Mouse (Mus musculus) heart, adult 18-20 months (tissue): ENCODE results near the gene Rbm47. TPM values are rescaled to one million over a fixed set of nuclear protein-coding genes. Genes with fewer than 3 reads are reported as not detected.
"Not testable (repeated sequence)": the region's sequence is repeated elsewhere in the genome, so short reads cannot be mapped to it uniquely, and the experiment has no call there.

Experiments used
- DNase-seq, 2 experiments: peaks; one replicate each; pipeline ENCODE4 v3.0.0; 2021 to 2022; ENCODE audit warnings: mixed read lengths in 1 of 2
- long read RNA-seq, 2 experiments: library from polyadenylated mRNA; stranded (forward); transcript quantifications; one replicate each; pipeline ENCODE4 v2.0.0; 2021
- total RNA-seq, 2 experiments: library from RNA; stranded (reverse); gene quantifications; 2 replicates each; pipeline ENCODE4 v1.2.3; 2021

The Rbm47 gene
- 1 to 10 TPM; 2.1 to 5.2 TPM for total RNA-seq
- long read RNA-seq, experiment 1: 0 reads
- long read RNA-seq, experiment 2: 0 reads

GRCm38 (mm10) chr5:66173018-66173417, at the start of gene Rbm47:
TSS of gene Rbm47 (minus strand) at chr5:66173118.
- no peak for DNase-seq

- no peak for DNase-seq
These were observed 47.7 kb upstream of the Rbm47 start for GRCm38 (mm10) chr5:66220620-66221019.

GRCm38 (mm10) chr5:66219692-66220091, 46.8 kb upstream of the Rbm47 start:
- no peak for DNase-seq

DNA sequence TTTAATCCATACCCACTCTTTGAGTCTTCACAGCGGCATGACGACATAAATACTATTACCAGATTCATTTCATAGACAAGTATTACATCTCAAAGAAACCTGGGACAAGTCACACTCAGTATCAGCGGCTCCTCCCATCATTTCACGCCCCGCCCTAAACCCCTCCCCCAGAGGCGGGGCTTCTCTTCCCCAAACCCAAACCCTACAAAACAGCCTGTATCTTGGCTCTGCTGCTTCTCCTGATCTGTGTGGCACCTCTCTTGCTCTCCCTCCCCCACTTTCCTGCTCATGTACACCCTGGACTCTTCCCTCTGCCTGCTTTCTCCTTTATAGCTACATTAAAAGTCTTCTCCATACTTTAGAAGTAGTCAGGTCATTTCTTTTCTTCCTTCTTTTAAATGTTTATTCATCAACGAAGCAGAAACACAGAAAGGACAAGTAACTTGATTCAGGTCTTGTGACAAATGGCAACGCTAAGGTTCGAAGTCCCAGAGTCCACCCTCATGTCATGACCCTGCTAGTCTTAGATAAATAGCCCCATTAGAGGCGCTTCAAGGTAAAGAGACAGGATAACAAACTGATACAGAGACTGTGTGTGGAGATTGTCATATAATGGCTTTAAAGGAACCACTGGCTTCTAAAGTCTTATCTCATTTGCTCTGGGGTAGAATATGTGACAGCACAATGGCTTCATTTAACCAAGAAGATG, 42.8 kb upstream of the Rbm47 start:
- DNase-seq: no peak

GRCm38 (mm10) chr5:66214395-66214935, 41.5 kb upstream of the Rbm47 start:
- DNase-seq: no peak

- no peak for DNase-seq
These were observed 36.7 kb upstream of the Rbm47 start for GRCm38 (mm10) chr5:66209532-66210176.

DNA sequence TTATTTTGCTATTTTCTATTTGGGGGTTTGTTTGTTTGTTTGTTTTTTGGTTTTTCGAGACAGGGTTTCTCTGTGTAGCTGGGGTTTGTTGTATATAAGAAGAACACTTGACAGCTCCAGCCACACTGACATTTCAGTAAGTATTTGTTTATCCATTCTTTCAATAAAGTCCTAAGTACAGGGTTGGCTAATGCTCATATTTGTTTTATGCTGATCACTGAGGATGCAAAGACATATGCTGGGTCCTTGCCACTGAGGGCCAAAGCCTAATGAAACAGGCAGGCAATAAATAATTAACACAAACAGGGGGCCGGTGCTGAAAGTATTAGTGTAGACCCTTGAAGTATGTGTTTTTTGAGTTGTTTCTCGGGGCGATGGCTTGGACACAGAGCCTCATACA, 32.0 kb upstream of the Rbm47 start:
- no peak for DNase-seq

GRCm38 (mm10) chr5:66203424-66203823, 30.5 kb upstream of the Rbm47 start:
- no peak for DNase-seq

- DNase-seq: peak; percentile 9 to 21
These were observed 27.1 kb upstream of the Rbm47 start for GRCm38 (mm10) chr5:66200044-66200443.

DNA sequence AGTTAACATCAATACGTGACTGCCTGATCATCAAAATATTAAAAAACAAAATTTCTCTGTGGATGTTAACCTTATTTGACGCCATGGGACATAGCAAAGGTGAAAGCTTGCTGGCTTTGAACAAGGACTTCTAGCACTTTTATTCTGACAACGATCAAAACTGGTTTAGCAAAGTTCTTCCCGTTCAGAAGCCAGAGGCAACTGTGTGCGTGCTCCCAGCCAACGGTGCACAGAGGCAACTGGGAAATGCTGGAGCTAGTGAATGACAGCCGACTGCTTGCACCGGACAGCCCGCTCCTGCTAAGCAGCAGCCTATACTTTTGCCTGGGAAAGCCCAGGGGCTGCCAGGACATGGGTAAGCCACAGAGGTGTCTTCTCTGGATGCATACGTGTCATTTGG, 22.4 kb upstream of the Rbm47 start:
- no peak for DNase-seq

GRCm38 (mm10) chr5:66193218-66193846, 20.4 kb upstream of the Rbm47 start:
- no peak for DNase-seq

GRCm38 (mm10) chr5:66191185-66191503, 18.2 kb upstream of the Rbm47 start:
- no peak for DNase-seq

DNA sequence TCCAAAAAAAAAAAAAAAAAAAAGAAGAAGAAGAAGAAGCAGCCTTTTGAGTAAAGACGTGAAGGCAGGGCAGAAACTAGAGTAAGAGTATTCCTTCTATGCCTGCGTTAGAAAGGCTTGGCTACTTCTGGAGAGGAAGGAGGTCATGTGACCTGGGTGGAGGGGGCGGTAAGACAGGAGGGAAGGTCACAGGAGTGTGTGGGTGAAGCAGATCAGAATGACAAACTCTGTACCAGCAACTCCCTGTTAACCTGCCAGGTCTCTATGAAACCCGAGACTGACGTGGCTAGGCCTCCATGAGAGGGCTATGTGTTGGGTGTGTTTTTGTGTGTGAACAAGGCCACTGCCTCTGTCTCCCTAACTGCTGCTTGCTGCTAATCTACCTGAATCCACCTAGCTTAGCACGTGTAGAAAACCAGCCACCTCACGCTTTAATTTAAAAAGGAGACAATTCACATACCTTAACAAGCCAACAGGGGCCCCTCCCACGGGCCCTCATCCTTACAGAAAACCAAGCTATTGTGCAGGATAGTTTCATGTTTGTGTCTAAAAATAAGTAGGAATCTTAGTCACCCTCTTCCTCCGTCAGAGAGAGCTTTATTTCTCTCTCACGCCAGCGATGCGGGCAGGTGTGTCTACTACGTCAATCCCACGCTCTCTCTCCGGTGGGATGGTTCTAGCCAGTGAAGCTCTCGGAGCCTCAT, 17.7 kb upstream of the Rbm47 start:
- DNase-seq: no peak

DNA sequence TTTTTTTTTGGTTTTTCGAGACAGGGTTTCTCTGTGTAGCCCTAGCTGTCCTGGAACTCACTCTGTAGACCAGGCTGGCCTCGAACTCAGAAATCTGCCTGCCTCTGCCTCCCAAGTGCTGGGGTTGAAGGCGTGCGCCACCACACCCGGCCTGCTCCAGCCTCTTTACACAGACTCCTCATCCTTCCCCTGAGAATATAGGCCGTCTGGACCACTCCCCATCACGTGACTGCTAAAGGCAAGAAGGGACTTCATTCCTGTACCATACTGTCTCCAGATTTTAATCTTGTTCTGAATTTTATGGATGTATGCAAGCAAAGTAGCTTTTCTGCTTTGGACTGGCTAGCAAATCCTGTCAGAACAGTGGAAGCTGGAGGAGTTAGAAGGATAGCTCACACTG, 15.7 kb upstream of the Rbm47 start:
- not testable (repeated sequence) for DNase-seq

DNA sequence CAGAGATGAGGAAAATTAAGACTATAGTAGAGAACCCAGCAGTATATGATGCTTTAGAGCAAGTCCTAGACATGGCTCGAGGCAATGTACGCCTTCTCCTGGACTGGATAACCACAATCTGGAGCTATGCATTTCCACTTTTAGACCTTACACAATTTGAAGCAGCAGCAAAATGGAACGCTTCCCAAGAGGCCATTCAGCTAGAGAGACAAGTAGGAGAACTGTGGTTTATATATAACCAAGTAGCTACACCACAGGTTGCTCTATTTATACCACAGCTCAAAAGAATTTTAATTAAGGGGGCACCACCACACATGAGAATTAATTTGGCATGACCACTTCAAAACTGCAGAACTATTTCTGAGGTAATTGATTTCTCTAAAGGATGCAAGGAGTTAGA, 9.2 kb upstream of the Rbm47 start:
- DNase-seq: peak; percentile 11 to 40

- no peak for DNase-seq
These were observed 1.4 kb upstream of the Rbm47 start for GRCm38 (mm10) chr5:66174160-66174837.

DNA sequence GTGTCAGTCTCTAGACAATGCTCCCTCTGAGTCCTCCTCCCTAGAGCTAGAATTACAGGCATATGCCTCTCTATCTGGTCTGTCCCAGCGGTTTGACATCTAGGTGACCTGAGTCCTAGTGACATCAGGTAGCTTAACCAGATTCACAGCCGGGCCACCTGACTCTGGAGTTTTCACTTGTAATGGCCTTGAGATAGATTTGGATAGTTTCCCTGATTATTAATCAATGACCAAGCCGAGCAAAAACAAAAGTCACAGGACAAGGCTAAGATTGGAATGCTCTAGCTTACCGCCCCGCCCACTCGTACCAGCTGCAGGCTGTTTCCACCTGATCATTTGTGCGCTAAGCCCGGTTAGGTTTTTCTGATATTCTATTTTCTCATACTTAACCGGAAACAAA, 2.3 kb downstream of the Rbm47 start:
- no peak for DNase-seq

DNA sequence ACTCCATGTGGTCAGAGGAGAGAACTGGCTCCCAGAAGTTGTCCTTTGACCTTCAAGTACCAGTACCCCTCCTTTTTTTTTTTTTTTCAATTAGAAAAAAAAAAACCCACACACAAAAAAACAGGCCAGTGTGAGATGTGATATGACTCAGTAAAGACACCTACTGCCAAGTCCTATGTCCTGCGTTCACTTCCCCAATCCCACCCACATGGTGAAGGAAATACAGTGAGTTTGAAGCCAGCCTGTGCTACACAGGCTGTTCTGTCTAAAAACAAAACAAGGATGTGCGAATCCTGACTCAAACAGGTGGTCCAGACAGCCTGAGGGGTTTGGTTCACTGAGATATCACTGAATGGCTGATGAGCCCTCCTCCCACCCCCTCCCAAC, 3.8 kb downstream of the Rbm47 start:
- no peak for DNase-seq

DNA sequence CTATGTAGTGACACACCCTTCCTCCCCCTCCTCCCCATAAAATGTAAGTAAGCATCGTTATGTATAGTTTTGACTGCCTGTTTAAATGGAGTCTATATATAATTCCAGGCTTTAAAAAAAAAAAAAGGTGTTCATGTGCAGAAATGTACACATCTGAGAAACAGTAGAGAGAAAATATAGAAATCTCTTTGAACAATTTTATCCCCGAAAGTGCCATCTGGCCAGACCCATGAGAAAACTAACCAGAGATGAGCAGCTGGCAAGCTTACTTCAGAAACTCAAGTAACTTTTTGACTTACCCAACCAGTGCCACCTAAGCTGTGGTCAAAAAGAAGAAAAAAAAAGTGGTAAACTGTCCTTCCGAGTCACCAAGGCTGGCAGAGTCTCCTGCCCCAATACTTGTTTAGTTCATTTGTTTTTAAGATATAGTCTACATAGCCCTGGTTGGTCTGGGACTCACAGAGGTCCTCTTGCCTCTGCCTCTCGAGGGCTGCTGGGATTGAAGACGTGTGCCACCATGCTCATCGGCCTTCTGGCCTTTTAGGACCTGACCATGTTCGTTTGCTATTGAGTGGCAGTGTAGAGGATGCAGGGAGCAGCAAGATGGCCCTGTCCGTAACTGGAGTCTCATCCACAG, 4.3 kb downstream of the Rbm47 start:
- DNase-seq: no peak

DNA sequence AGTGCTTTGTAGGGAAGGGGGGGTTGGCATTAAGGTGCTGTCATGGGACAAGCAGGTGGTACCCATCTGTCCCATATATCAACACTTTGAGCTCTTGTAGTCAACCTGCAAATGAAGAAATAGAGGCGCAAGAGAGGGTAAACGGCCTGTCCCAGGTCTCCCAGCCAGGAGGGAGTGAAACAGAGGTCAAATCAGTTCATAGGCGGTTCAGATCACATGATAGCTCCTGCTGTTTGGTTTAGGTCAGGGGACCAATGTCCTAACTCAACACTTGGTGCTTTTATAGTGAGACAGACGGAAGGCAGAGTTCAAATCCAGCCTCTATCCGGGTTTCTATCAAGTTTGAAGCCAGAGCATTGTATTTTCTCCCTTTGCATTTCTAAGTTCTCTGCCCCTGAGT, 6.0 kb downstream of the Rbm47 start:
- no peak for DNase-seq

DNA sequence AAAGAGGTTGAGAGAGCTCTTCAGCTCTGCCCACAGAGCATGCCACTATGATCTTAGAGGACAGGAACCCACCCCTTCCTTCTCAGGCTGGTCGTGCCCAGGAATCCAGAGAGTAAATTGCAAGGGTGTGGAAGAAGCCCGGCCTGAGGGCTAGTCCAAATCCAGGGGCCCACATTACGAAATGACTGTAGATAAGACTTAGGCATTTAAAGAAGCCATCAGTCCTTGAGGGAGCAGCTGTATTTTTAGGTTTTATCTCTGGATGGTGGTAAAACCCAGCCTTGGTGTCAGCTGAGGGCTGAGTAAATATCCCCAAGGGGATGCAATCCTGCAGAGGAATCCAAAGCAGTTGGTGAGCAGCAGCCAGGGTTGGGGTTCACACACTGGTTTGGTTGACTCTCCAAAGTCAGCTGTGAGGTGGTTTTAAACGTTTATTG, 6.7 kb downstream of the Rbm47 start:
- no peak for DNase-seq

DNA sequence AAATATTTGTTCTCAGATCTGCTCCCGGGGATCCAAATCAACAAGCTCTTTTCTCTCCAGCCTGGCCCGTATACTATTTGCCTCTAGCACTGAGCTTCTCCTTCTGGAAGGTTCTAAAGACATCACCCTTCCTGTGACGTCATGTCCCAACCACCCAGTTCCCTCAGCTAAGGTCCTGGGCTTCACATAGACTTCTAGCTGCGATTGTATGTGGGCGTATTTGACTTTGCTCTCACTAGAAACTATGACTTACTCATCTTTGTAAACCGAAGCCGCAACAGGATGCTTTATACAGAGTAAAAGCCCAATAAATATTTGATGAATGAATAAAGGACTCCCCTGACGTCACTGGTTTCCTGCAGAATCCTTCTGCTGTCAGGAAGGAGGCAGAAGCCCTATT, 7.2 kb downstream of the Rbm47 start:
- DNase-seq: peak in 1 of 2 experiments; percentile 23
